Mouse (Mus musculus) heart, adult 8-10 months (tissue): Measurements from ENCODE around the gene Rmdn3. TPM values are rescaled to one million over a fixed set of nuclear protein-coding genes. Genes with fewer than 3 reads are reported as not detected.

Experiments used
- DNase-seq: peaks from one replicate; pipeline ENCODE4 v3.0.0; 2022; ENCODE audit warnings: low spot score
- total RNA-seq, 4 experiments: library from RNA; stranded (reverse); gene quantifications; 2 replicates each; pipeline ENCODE4 v1.2.4; 2022

Rmdn3 gene
- total RNA-seq, 4 experiments from 2014 or later = 15.3 to 25.2 (median 17.5) TPM

GRCm38 (mm10) chr2:119167866-119168256 lies 11.0 kb upstream of the Rmdn3 start:
- no peak for DNase-seq

- peak; percentile 52 for DNase-seq
Observed at GRCm38 (mm10) chr2:119166901-119167865, 10.3 kb upstream of the Rmdn3 start, which contains the start of gene Gchfr. Gene Gchfr (plus strand): TSS chr2:119167773.

GRCm38 (mm10) chr2:119165401-119165800 lies 8.6 kb upstream of the Rmdn3 start:
- no peak for DNase-seq

- no peak for DNase-seq
Observed at GRCm38 (mm10) chr2:119163999-119164398, 7.2 kb upstream of the Rmdn3 start.

GRCm38 (mm10) chr2:119163135-119163534 lies 6.3 kb upstream of the Rmdn3 start:
- DNase-seq = no peak

- no peak for DNase-seq
Observed at GRCm38 (mm10) chr2:119161247-119161646, 4.4 kb upstream of the Rmdn3 start.

- no peak for DNase-seq
Observed at GRCm38 (mm10) chr2:119157836-119158235, 1.0 kb upstream of the Rmdn3 start.

GRCm38 (mm10) chr2:119156081-119156680 lies 653 bp downstream of the Rmdn3 start:
- DNase-seq = no peak

- DNase-seq = no peak
Observed at GRCm38 (mm10) chr2:119155388-119155787, 1.4 kb downstream of the Rmdn3 start.

GRCm38 (mm10) chr2:119154683-119155082 lies 2.2 kb downstream of the Rmdn3 start:
- no peak for DNase-seq

GRCm38 (mm10) chr2:119152255-119152654 lies 4.6 kb downstream of the Rmdn3 start:
- no peak for DNase-seq

- no peak for DNase-seq
Observed at GRCm38 (mm10) chr2:119147775-119148174, 9.1 kb downstream of the Rmdn3 start.

GRCm38 (mm10) chr2:119147160-119147678 lies 9.6 kb downstream of the Rmdn3 start:
- no peak for DNase-seq

- DNase-seq = no peak
Observed at GRCm38 (mm10) chr2:119146435-119146834, 10.4 kb downstream of the Rmdn3 start.

- no peak for DNase-seq
Observed at GRCm38 (mm10) chr2:119145199-119145598, 11.6 kb downstream of the Rmdn3 start.

- DNase-seq = no peak
Observed at GRCm38 (mm10) chr2:119136346-119136898, 20.4 kb downstream of the Rmdn3 start.

GRCm38 (mm10) chr2:119113121-119113925 lies 43.5 kb downstream of the Rmdn3 start:
- no peak for DNase-seq

GRCm38 (mm10) chr2:119112438-119113112 lies 44.3 kb downstream of the Rmdn3 start, which contains the start of gene Rad51:
Gene Rad51 (plus strand): TSS chr2:119112793.
- DNase-seq = peak; percentile 87

GRCm38 (mm10) chr2:119111060-119111459 lies 45.8 kb downstream of the Rmdn3 start:
- DNase-seq = no peak

GRCm38 (mm10) chr2:119108554-119108953 lies 48.3 kb downstream of the Rmdn3 start:
- DNase-seq = peak; percentile 19

- no peak for DNase-seq
Observed at GRCm38 (mm10) chr2:119106583-119106982, 50.3 kb downstream of the Rmdn3 start.
